Mouse (Mus musculus) MEL (cell line): ENCODE measurements around the gene Trim41. TPM values are rescaled to one million over a fixed set of nuclear protein-coding genes. Genes with fewer than 3 reads are reported as not detected.

ENCODE experiments used
- DNase-seq: peaks from one replicate; pipeline ENCODE4 v3.0.0; 2011; ENCODE audit warnings: low read depth, low spot score
- H3K27ac ChIP-seq: 2 replicates; pipeline ENCODE4 v1.5.1; 2012; ENCODE audit warnings: low read depth, mild to moderate bottlenecking, control low read depth, low read length, moderate library complexity; ENCODE audit not compliant: control insufficient read depth
- H3K27me3 ChIP-seq, 2 experiments: fragments of 150-350 bp in 1 of 2; sonication (generic) in 1 of 2; 2 replicates each; pipeline ENCODE4 v1.6.1; 2012; ENCODE audit warnings: low read length in 2 of 2, mild to moderate bottlenecking in 2 of 2, improper control_type of control experiment in 1 of 2, moderate library complexity in 1 of 2; ENCODE audit not compliant: insufficient read depth in 2 of 2, control insufficient read depth in 1 of 2
- H3K36me3 ChIP-seq, 2 experiments: 2 replicates each; pipeline ENCODE4 v1.6.1; 2012 to 2014; ENCODE audit warnings: low read length in 2 of 2, improper control_type of control experiment in 1 of 2, inconsistent platforms in 1 of 2, mild to moderate bottlenecking in 1 of 2; ENCODE audit not compliant: insufficient read depth in 2 of 2, control insufficient read depth in 1 of 2
- H3K4me1 ChIP-seq, 2 experiments: fragments of 150-350 bp in 1 of 2; sonication (generic) in 1 of 2; 2 replicates each; pipeline ENCODE4 v1.6.1; 2012; ENCODE audit warnings: low read length in 2 of 2, improper control_type of control experiment in 1 of 2, mild to moderate bottlenecking in 1 of 2; ENCODE audit not compliant: insufficient read depth in 2 of 2, control insufficient read depth in 1 of 2
- H3K4me3 ChIP-seq, 2 experiments: fragments of 150-350 bp in 1 of 2; sonication (generic) in 1 of 2; 2 replicates each; pipeline ENCODE4 v1.5.1; 2012; ENCODE audit warnings: low read depth in 2 of 2, low read length in 2 of 2, mild to moderate bottlenecking in 2 of 2, moderate library complexity in 2 of 2, control low read depth in 1 of 2, improper control_type of control experiment in 1 of 2; ENCODE audit not compliant: control insufficient read depth in 1 of 2, insufficient read depth in 1 of 2
- H3K79me2 ChIP-seq: 2 replicates; pipeline ENCODE4 v1.6.1; 2012; ENCODE audit warnings: mild to moderate bottlenecking, low read length, moderate library complexity; ENCODE audit not compliant: control insufficient read depth, poor library complexity, insufficient read depth
- H3K9ac ChIP-seq: 2 replicates; pipeline ENCODE4 v1.6.1; 2012; ENCODE audit warnings: low read depth, mild to moderate bottlenecking, control low read depth, low read length, moderate library complexity; ENCODE audit not compliant: control insufficient read depth, poor library complexity, severe bottlenecking
- H3K9me3 ChIP-seq: fragments of 150-350 bp; sonication (generic); replicated peaks from 2 replicates; pipeline ENCODE4 v1.6.1; 2012; ENCODE audit warnings: mild to moderate bottlenecking, low read length, improper control_type of control experiment, moderate library complexity; ENCODE audit not compliant: insufficient read depth
- BHLHE40 ChIP-seq: IDR thresholded peaks from 2 replicates; pipeline ENCODE4 v1.6.1; 2012; ENCODE audit warnings: low read depth, mild to moderate bottlenecking, inconsistent platforms, low read length, improper control_type of control experiment, borderline replicate concordance
- CHD2 ChIP-seq: IDR thresholded peaks from 2 replicates; pipeline ENCODE4 v1.6.1; 2011; ENCODE audit warnings: low read length, improper control_type of control experiment
- CTCF ChIP-seq, 3 experiments: IDR thresholded peaks in 2 of 3; conservative IDR thresholded peaks in 1 of 3; 2 replicates each; pipeline ENCODE4 v1.5.1; 2011 to 2012; ENCODE audit warnings: low read length in 3 of 3, low read depth in 2 of 3, mild to moderate bottlenecking in 2 of 3, improper control_type of control experiment in 1 of 3, inconsistent platforms in 1 of 3, mixed read lengths in 1 of 3, moderate library complexity in 1 of 3; ENCODE audit not compliant: control insufficient read depth in 1 of 3, insufficient read depth in 1 of 3, poor library complexity in 1 of 3, severe bottlenecking in 1 of 3
- E2F4 ChIP-seq: IDR thresholded peaks from 2 replicates; pipeline ENCODE4 v1.6.1; 2011; ENCODE audit warnings: low read depth, low read length, improper control_type of control experiment, borderline replicate concordance
- ELF1 ChIP-seq: IDR thresholded peaks from 2 replicates; pipeline ENCODE4 v1.6.1; 2014; ENCODE audit warnings: low read depth, mild to moderate bottlenecking, inconsistent platforms, low read length, improper control_type of control experiment, moderate library complexity
- EP300 ChIP-seq, 2 experiments: IDR thresholded peaks; 2 replicates each; pipeline ENCODE4 v1.6.1; 2011; ENCODE audit warnings: improper control_type of control experiment in 2 of 2, low read length in 2 of 2, low read depth in 1 of 2, mild to moderate bottlenecking in 1 of 2
- ETS1 ChIP-seq: IDR thresholded peaks from 2 replicates; pipeline ENCODE4 v1.6.1; 2012; ENCODE audit warnings: low read depth, mild to moderate bottlenecking, inconsistent platforms, low read length, improper control_type of control experiment, moderate library complexity
- GABPA ChIP-seq: IDR thresholded peaks from 2 replicates; pipeline ENCODE4 v1.6.1; 2012; ENCODE audit warnings: low read depth, mild to moderate bottlenecking, inconsistent platforms, low read length, improper control_type of control experiment, moderate library complexity
- GATA1 ChIP-seq: IDR thresholded peaks from 2 replicates; pipeline ENCODE4 v1.6.1; 2011; ENCODE audit warnings: low read depth, low read length, improper control_type of control experiment
- HCFC1 ChIP-seq: IDR thresholded peaks from 2 replicates; pipeline ENCODE4 v1.6.1; 2012; ENCODE audit warnings: low read depth, mild to moderate bottlenecking, inconsistent platforms, low read length, improper control_type of control experiment, moderate library complexity
- JUND ChIP-seq: IDR thresholded peaks from 2 replicates; pipeline ENCODE4 v1.6.1; 2011; ENCODE audit warnings: low read depth, mild to moderate bottlenecking, improper control_type of control experiment, low read length
- KAT2A ChIP-seq: conservative IDR thresholded peaks from 2 replicates; pipeline ENCODE4 v1.6.1; 2012; ENCODE audit warnings: low read depth, low read length, improper control_type of control experiment, inconsistent platforms
- MAFK ChIP-seq: IDR thresholded peaks from 2 replicates; pipeline ENCODE4 v1.6.1; 2011; ENCODE audit warnings: low read depth, mild to moderate bottlenecking, low read length, improper control_type of control experiment, borderline replicate concordance
- MAX ChIP-seq: IDR thresholded peaks from 2 replicates; pipeline ENCODE4 v1.6.1; 2011; ENCODE audit warnings: low read length, improper control_type of control experiment
- MAZ ChIP-seq: IDR thresholded peaks from 2 replicates; pipeline ENCODE4 v1.6.1; 2012; ENCODE audit warnings: low read depth, mild to moderate bottlenecking, inconsistent platforms, low read length, improper control_type of control experiment
- MEF2A ChIP-seq: IDR thresholded peaks from 2 replicates; pipeline ENCODE4 v1.6.1; 2014; ENCODE audit warnings: low read depth, mild to moderate bottlenecking, inconsistent platforms, low read length, improper control_type of control experiment; ENCODE audit not compliant: poor library complexity, insufficient replicate concordance, severe bottlenecking; ENCODE audit errors: extremely low read depth
- MXI1 ChIP-seq: IDR thresholded peaks from 2 replicates; pipeline ENCODE4 v1.6.1; 2011; ENCODE audit warnings: mild to moderate bottlenecking, low read depth, low read length, improper control_type of control experiment
- MYB ChIP-seq: IDR thresholded peaks from 2 replicates; pipeline ENCODE4 v1.6.1; 2011; ENCODE audit warnings: mild to moderate bottlenecking, low read depth, low read length, improper control_type of control experiment
- MYC ChIP-seq: IDR thresholded peaks from 2 replicates; pipeline ENCODE4 v1.6.1; 2011; ENCODE audit warnings: low read depth, mild to moderate bottlenecking, low read length, improper control_type of control experiment, moderate library complexity
- NELFE ChIP-seq: IDR thresholded peaks from 2 replicates; pipeline ENCODE4 v1.6.1; 2011; ENCODE audit warnings: low read depth, low read length, improper control_type of control experiment
- POLR2A ChIP-seq, 2 experiments: IDR thresholded peaks; 2 replicates each; pipeline ENCODE4 v1.6.1; 2011 to 2012; ENCODE audit warnings: low read length in 2 of 2, mild to moderate bottlenecking in 2 of 2, control low read depth in 1 of 2, improper control_type of control experiment in 1 of 2, low read depth in 1 of 2, moderate library complexity in 1 of 2; ENCODE audit not compliant: control insufficient read depth in 1 of 2, insufficient read depth in 1 of 2, poor library complexity in 1 of 2
- POLR2AphosphoS2 ChIP-seq: IDR thresholded peaks from 2 replicates; pipeline ENCODE4 v1.6.1; 2011; ENCODE audit warnings: low read length, improper control_type of control experiment
- POLR2AphosphoS5 ChIP-seq: IDR thresholded peaks from 2 replicates; pipeline ENCODE4 v1.6.1; 2012; ENCODE audit warnings: low read depth, borderline replicate concordance, mild to moderate bottlenecking, inconsistent platforms, low read length, moderate library complexity, mixed read lengths
- RAD21 ChIP-seq: IDR thresholded peaks from 2 replicates; pipeline ENCODE4 v1.6.1; 2011; ENCODE audit warnings: mild to moderate bottlenecking, low read depth, low read length, improper control_type of control experiment
- RCOR1 ChIP-seq: IDR thresholded peaks from 2 replicates; pipeline ENCODE4 v1.6.1; 2012; ENCODE audit warnings: low read depth, mild to moderate bottlenecking, inconsistent platforms, low read length, improper control_type of control experiment
- SIN3A ChIP-seq: IDR thresholded peaks from 2 replicates; pipeline ENCODE4 v1.6.1; 2012; ENCODE audit warnings: low read length, improper control_type of control experiment, inconsistent platforms
- SMC3 ChIP-seq: IDR thresholded peaks from 2 replicates; pipeline ENCODE4 v1.6.1; 2011; ENCODE audit warnings: low read depth, low read length, improper control_type of control experiment
- TAL1 ChIP-seq: IDR thresholded peaks from 2 replicates; pipeline ENCODE4 v1.6.1; 2012; ENCODE audit warnings: mild to moderate bottlenecking, inconsistent platforms, low read length, moderate library complexity, mixed read lengths
- TBP ChIP-seq: IDR thresholded peaks from 2 replicates; pipeline ENCODE4 v1.8.0; 2011; ENCODE audit warnings: low read depth, low read length, improper control_type of control experiment
- UBTF ChIP-seq: IDR thresholded peaks from 2 replicates; pipeline ENCODE4 v1.6.1; 2012; ENCODE audit warnings: low read depth, mild to moderate bottlenecking, inconsistent platforms, low read length, improper control_type of control experiment, moderate library complexity, borderline replicate concordance; ENCODE audit not compliant: insufficient read depth
- USF1 ChIP-seq: IDR thresholded peaks from 2 replicates; pipeline ENCODE4 v1.6.1; 2014; ENCODE audit warnings: low read depth, mild to moderate bottlenecking, inconsistent platforms, low read length, improper control_type of control experiment, moderate library complexity
- USF2 ChIP-seq, 2 experiments: IDR thresholded peaks; 2 replicates each; pipeline ENCODE4 v1.6.1; 2011 to 2012; ENCODE audit warnings: improper control_type of control experiment in 2 of 2, low read length in 2 of 2, borderline replicate concordance in 1 of 2, inconsistent platforms in 1 of 2, low read depth in 1 of 2, mild to moderate bottlenecking in 1 of 2; ENCODE audit not compliant: insufficient read depth in 1 of 2
- ZC3H11A ChIP-seq: IDR thresholded peaks from 2 replicates; pipeline ENCODE4 v1.6.1; 2012; ENCODE audit warnings: low read depth, mild to moderate bottlenecking, inconsistent platforms, low read length, improper control_type of control experiment
- ZMIZ1 ChIP-seq: IDR thresholded peaks from 2 replicates; pipeline ENCODE4 v1.6.1; 2012; ENCODE audit warnings: low read depth, mild to moderate bottlenecking, inconsistent platforms, low read length, improper control_type of control experiment, moderate library complexity
- ZNF384 ChIP-seq: IDR thresholded peaks from 2 replicates; pipeline ENCODE4 v1.6.1; 2012; ENCODE audit warnings: low read depth, mild to moderate bottlenecking, inconsistent platforms, low read length, improper control_type of control experiment
- polyA plus RNA-seq, 2 experiments: library from polyadenylated mRNA; stranded (reverse) in 1 of 2; unstranded in 1 of 2; fragments of >175 nt in 1 of 2; fragments of >200 nt in 1 of 2; gene quantifications; 2 replicates each; pipeline versions ENCODE4 v1.2.1 to v1.2.4; 2012; ENCODE audit warnings: low replicate concordance in 2 of 2, low read depth in 1 of 2; ENCODE audit not compliant: insufficient read length in 2 of 2, insufficient read depth in 1 of 2, missing spikeins in 1 of 2
- total RNA-seq: library from RNA; depleted of rRNA; stranded (reverse); fragments of 300-350 nt; gene quantifications from 2 replicates; pipeline ENCODE4 v1.2.3, GENCODE M21; 2012; rRNA removed

The Trim41 gene
- total RNA-seq (31.6 and 37.0 TPM in 2 replicates), polyA plus RNA-seq (10 to 100 TPM; 56.4 to 76.3 TPM)

- peaks cover 0 to 45% of the 10 kb centered on the region in 2 experiments; a peak in 2 of 4 replicates for H3K36me3 ChIP-seq
- peak within 1 kb of the TSS; percentile 96 for H3K27ac ChIP-seq
- H3K4me3 ChIP-seq: peak within 1 kb of the TSS; percentile 86 to 97
- H3K27me3 ChIP-seq: no peaks in the 10 kb centered on the region
- peaks cover 28% of the 10 kb centered on the region for H3K79me2 ChIP-seq
- DNase-seq: peak; percentile 100
- no peaks in the 10 kb centered on the region for H3K9me3 ChIP-seq
- H3K9ac ChIP-seq: peak within 1 kb of the TSS; percentile 95
- H3K4me1 ChIP-seq: peaks cover 14 to 41% of the 10 kb centered on the region in 2 experiments
- TF ChIP-seq UBTF (no peak), MAFK (no peak), NELFE (peak; percentile 80), SIN3A (peak; percentile 91), MEF2A (no peak; the same call in 1 of the 2 replicates), KAT2A (peak; percentile 80), RAD21 (no peak), GATA1 (no peak), TAL1 (no peak), ZC3H11A (no peak), MXI1 (peak; percentile 90), SMC3 (no peak; the same call in 1 of the 2 replicates), TBP (no peak), POLR2AphosphoS2 (peak; percentile 79), POLR2A (IDR thresholded peaks at IDR 0.05; ENCODE audit: control insufficient read depth in 1 of 2, insufficient read depth in 1 of 2, low read depth in 1 of 2, low read length in 2 of 2, poor library complexity in 1 of 2) (peak; percentile 85 to 87), ELF1 (peak; percentile 89), RCOR1 (no peak), MAZ (peak; percentile 89), POLR2AphosphoS5 (peak; percentile 90), ZMIZ1 (peak; percentile 69), USF1 (peak; percentile 63), EP300 (IDR thresholded peaks at IDR 0.05; ENCODE audit: low read depth in 1 of 2, low read length in 2 of 2) (peak in 1 of 2 experiments; percentile 53; a peak in 2 of 4 replicates), GABPA (peak; percentile 81; the same call in 1 of the 2 replicates), JUND (no peak), CTCF (IDR thresholded peaks at IDR 0.05 in 2 of 3, conservative IDR thresholded peaks at IDR 0.05 in 1 of 3; ENCODE audit: control insufficient read depth in 1 of 3, insufficient read depth in 1 of 3, low read depth in 2 of 3, low read length in 3 of 3, poor library complexity in 1 of 3, severe bottlenecking in 1 of 3) (no peak), MAX (no peak; the same call in 1 of the 2 replicates), ZNF384 (no peak), E2F4 (no peak), ETS1 (peak; percentile 60; the same call in 1 of the 2 replicates), HCFC1 (peak; percentile 95), BHLHE40 (no peak), MYB (no peak), CHD2 (no peak), USF2 (IDR thresholded peaks at IDR 0.05; ENCODE audit: borderline replicate concordance in 1 of 2, insufficient read depth in 1 of 2, low read depth in 1 of 2, low read length in 2 of 2) (no peak), MYC (peak; percentile 53; the same call in 1 of the 2 replicates)
Measured at GRCm38 (mm10) chr11:48816800-48817665, at the start of gene Trim41. Gene Trim41 (minus strand): TSS chr11:48817353.
